Mouse (Mus musculus): ENCODE measurements around the gene Pex13.

DNA sequence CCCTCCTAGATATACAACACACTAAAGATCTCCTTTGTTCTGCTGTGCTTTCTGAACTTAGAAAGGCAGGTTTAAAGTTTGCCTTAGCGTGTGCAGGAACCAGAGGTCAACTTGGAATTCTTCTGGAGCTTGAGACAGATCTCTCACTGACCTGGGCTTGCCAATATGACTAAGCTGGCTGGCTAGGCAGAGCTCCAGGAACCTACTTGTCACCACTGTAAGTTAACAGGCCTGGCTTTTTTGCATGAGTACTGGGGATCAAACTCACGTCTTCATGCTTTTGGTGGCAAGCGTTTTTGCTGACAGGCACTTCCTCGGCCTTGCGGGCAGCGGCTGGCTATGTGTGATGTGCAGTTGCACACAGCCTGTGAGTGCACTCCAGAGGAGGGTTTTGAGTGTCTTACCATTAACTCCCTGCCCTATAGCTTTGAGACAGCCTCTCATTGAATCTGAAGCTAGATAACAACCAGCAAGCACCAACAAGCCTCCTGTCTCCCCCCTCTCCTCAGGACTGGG is 14.7 kb upstream of the Pex13 start:
- no peak for TF ChIP-seq CTCF (IDR thresholded peaks at IDR 0.05; ENCODE audit: borderline replicate concordance, extremely low read depth, insufficient read depth, insufficient read length)
- no peak for TF ChIP-seq POLR2A (IDR thresholded peaks at IDR 0.05; ENCODE audit: borderline replicate concordance, extremely low read depth, insufficient read depth, insufficient read length, poor library complexity, severe bottlenecking)
